Mouse (Mus musculus) common myeloid progenitor, adult 5-6 weeks (primary cell): ENCODE results near the gene Serpinb3a. TPM values are rescaled to one million over a fixed set of nuclear protein-coding genes. Genes with fewer than 3 reads are reported as not detected.
"Not testable (repeated sequence)": the region's sequence is repeated elsewhere in the genome, so short reads cannot be mapped to it uniquely, and the experiment has no call there.

Experiments used
- ATAC-seq: replicated peaks from 2 replicates; pipeline ENCODE4 v1.8.0; 2016; ENCODE audit warnings: low read depth, mild to moderate bottlenecking, moderate TSS enrichment, inconsistent platforms; ENCODE audit not compliant: poor library complexity, severe bottlenecking
- total RNA-seq: library from RNA; stranded (forward); fragments of 200-1000, 187-1606 nt; gene quantifications from 2 replicates; pipeline ENCODE4 v1.2.3, GENCODE M21; 2017

Serpinb3a gene
- not detected in 2 replicates for total RNA-seq

DNA sequence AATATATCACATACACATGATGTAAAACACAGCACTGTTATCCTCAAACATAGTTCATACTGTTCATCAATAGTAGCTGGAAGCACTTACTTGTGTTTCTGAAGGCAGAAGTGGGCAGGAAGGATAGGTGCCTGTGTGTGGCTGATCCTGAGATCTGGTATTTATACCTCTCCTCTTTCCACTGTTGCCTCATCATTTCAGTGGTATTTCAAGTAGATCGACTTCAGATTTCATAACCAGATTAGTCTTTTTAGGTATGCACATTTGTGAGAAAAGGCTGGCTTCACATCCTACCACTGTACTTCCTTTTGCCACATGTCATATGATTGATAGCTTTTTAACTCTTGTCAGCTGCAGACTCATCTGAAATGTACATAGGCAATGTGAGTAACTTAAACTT lies at the start of gene Serpinb3a:
Gene Serpinb3a, minus strand, starts transcription at position 101 of the 400 bp plus-strand sequence.
- ATAC-seq: no peak

DNA sequence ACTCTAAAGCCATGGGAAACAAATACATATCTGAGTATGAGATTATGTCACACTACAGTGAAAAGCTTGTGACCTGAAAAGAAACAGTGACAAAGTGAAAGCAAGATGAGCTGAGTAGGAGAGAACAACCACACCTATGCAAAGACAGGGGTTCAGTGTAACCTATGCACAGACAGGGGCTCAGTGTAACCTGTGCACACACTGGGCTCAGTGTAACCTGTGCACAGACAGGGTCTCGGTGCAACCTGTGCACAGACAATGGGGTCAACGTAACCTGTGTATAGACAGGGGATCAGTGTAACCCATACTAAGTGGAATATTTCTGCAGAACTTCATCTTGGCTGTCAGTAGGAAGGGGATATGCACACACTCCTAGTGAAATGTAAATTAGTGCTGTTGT lies 46.3 kb upstream of the Serpinb3a start:
- ATAC-seq: no peak

DNA sequence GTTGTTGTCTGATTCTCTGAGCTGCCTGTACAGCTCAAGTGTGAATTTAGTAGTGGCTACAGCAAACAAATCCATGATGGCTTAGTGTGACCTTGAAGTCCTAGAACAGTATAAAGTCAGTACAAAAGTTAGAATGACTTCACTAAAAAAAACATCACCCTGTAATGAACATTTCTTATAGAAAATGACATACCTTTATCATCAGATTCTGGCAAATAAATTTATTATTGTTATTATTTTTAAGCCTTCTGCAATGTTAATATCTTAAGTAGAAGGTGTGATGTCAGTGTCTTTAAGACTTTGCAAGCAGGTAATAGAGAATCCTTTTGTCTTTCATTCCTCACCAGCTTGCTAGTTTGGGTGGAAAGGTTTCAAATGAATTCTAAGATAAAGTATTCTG lies 31.3 kb upstream of the Serpinb3a start, which contains the start of gene Serpinb3d:
Gene Serpinb3d, minus strand, starts transcription at position 101 of the 400 bp plus-strand sequence.
- no peak for ATAC-seq

DNA sequence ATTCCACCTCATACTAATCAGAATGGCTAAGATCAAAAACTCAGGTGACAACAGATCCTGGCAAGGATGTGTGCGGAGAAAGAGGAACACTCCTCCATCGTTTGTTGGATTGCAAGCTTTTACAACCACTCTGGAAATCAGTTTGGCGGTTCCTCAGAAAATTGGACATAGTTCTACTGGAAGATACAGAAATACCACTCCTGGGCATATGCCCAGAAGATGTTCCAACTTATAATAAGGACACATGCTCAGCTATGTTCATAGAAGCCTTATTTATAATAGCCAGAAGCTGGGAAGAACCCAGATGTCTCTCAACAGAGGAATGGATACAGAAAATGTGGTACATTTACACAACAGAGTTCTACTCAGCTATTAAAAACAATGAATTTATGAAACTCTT lies 17.9 kb downstream of the Serpinb3a start:
- ATAC-seq: not testable (repeated sequence)

DNA sequence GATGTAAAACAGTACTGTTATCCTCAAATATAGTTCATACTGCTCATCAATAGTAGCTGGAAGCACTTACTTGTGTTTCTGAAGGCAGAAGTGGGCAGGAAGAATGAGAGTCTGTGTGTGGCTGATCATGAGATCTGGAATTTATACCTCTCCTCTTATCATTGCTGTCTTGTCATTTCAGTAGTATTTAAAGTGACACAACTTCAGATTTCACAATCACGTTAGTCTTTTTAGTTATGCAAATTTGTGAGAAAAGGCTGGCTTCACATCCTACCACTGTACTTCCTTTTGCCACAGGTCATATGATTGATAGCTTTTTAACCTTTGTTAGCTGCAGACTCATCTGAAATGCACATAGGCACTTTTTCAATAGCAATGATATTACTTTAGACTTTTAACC lies 26.2 kb downstream of the Serpinb3a start:
- 0 out of 2 replicates have a peak, but pooled peaks have one; percentile 25 for ATAC-seq

DNA sequence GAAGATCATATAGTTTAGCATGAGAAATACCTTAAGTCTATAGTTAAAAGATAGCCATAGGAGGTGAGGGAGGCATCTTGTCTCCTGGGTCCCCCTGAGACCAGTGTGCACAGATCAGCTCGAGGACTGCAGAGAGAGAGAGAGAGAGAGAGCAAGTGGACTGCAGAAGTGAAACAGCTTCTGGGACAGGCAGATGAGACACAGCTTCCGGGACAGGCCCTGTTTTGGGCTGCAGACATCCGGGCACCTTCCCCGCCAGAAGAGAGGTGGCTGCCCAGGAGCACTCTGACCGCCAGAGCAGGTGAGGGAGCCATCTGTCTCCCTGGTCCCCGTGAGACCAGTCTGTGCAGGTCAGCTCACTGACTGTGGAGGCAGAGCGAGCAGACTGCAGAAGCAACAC lies 36.9 kb downstream of the Serpinb3a start:
- ATAC-seq: no peak

DNA sequence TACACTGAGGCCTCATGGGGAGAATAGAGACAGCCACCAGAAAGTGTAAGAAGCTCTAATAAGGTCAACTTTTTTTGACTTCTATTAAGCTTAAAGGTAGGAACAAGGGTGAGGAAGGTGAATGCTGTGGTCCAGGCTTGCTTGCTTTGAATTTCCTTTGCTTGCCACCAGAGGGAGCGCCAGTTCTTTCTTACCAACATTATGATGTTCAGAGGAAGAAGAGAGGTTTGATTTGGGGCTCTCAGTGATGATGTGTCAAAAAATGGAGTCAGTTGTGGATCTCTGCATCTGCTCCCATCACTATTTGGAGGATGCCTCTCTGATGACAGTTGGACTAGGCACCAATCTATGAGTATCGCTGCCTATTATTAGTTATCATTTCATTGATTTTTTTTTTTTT lies 37.6 kb downstream of the Serpinb3a start:
- ATAC-seq: peak; percentile 80; the same call in 1 of the 2 replicates

DNA sequence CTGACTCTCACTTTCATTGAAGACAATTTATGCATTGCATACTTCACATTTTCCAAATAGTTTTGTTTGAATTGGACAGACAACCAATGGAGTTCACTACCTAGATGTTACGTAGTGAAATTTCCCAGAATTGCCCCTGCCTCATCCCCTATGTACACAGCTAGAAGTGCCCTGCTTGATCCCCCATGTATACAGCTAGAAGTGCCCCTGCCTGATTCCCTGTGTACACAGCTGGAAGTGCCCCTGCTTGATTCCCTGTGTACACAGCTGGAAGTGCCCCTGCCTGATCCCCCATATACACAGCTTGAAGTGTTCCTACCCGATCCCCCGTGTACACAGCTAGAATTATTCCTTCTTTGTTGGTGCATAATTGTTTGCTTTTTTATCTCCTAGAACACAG lies 45.8 kb downstream of the Serpinb3a start:
- ATAC-seq: no peak

DNA sequence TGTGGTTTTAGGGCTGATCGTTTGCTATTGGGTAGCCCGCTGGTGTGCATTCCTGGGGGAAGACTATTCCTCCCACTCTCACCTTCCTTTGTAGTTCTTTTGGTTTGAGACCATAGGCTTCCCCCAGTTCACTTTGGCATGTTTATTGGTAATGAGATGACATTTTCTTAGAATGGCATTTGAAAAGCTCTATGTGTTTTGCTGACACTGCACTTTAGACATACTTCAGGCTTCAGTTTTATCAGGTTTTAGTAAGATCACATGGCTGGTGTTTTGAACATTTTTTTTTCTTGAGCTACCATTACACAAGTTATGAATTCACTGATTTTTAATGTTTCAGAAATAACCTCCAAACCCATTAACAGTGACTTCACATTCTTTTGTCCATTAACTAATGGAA lies 50.3 kb downstream of the Serpinb3a start:
- ATAC-seq: no peak

DNA sequence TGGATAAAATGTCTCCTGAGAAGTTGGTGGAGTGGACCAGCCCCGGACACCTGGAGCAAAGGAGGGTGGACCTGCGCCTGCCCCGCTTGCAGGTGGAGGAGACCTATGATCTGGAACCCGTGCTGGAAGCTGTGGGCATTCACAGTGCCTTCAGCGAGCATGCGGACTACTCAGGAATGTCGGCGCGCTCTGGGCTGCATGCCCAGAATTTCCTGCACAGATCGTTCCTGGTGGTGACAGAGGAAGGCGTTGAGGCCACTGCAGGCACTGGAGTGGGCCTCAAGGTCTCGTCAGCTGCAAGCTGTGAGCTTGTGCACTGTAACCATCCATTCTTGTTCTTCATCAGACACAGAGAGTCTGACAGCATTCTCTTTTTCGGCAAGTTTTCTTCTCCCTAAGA lies 51.7 kb downstream of the Serpinb3a start:
- ATAC-seq: no peak

Other genes with a start within 250 kb of the Serpinb3a start
- not detected in 2 replicates for gene Serpinb5, start 191.1 kb downstream of the Serpinb3a start, total RNA-seq
- gene Serpinb12, start 117.9 kb downstream of the Serpinb3a start, total RNA-seq: not detected in 2 replicates
- gene Serpinb13, start 71.3 kb downstream of the Serpinb3a start, total RNA-seq: not detected in 2 replicates
- not detected in 2 replicates for gene Serpinb3d, start 31.2 kb upstream of the Serpinb3a start, total RNA-seq
- not detected in 2 replicates for gene Serpinb3b, start 226.1 kb upstream of the Serpinb3a start, total RNA-seq
- not detected in 2 replicates for gene Serpinb3c, start 226.1 kb upstream of the Serpinb3a start, total RNA-seq